Mouse (Mus musculus): ENCODE measurements around the gene Smg7. TPM values are rescaled to one million over a fixed set of nuclear protein-coding genes. Genes with fewer than 3 reads are reported as not detected.

Smg7 gene
- 46.0 and 48.1 TPM in 2 replicates for polyA plus RNA-seq (2012; rRNA removed)

DNA sequence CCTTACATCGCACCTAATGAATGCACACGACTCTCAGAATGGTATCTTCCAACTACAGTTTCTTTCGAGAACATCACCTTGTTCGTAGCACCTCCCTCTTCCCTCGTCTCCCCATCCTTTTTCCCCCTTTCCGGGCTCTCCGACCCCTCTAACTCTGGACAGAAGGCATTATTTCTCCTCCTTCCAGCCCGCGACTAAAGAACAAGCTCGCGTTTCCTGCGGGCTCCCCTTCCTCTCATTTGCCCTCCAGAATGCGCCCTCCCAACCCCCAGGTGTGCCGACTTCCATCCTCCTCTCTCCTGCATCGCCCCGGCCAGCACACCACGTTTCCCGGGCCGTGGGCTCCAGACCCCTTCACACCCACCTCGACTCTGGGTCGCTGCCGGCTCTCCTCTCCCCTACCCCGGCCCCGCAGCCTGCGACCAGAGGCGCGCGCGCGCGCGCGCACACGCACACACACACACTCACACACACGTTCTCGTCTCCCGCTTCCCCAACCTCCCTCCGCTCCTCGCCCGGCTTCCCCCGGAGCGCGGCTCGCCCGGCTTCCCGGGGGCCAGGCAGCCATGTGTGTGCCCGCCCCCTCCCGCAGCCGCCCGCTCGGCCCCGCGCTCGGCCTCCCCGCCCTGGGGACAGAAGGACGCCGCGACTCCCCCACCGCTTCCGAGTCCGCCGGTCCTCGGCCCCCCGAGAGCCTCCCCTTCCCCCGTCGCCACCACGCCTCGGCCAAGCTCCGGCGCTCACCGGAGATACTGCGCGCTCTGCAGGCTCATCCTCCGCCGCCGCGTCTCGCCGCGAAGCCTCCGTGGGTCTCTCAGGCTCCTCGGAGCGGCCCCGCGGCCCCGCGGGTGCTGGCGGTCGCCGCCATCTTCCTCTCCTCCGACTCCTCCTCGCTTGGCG is at the start of gene Smg7:
Gene Smg7 (minus strand): TSS at position 882 of the 900 bp plus-strand sequence.
- H3K4me3 ChIP-seq (ENCODE audit: insufficient read depth, low read length) = peak within 1 kb of the TSS; percentile 51
- peak within 1 kb of the TSS; percentile 99 for H3K27ac ChIP-seq (ENCODE audit: insufficient read depth, low read length)
- 0 out of 2 replicates have a peak, but pooled peaks have one; percentile 10 for TF ChIP-seq POLR2A (IDR thresholded peaks at IDR 0.05; ENCODE audit: extremely low read depth, insufficient read depth, low read length)
- no peak for TF ChIP-seq CTCF (IDR thresholded peaks at IDR 0.05; ENCODE audit: extremely low read depth, insufficient read depth, low read length)
- peaks cover 2% of the 10 kb centered on the region; the same call in 1 of the 2 replicates for H3K4me1 ChIP-seq (ENCODE audit: control insufficient read depth, insufficient read depth, low read length)

DNA sequence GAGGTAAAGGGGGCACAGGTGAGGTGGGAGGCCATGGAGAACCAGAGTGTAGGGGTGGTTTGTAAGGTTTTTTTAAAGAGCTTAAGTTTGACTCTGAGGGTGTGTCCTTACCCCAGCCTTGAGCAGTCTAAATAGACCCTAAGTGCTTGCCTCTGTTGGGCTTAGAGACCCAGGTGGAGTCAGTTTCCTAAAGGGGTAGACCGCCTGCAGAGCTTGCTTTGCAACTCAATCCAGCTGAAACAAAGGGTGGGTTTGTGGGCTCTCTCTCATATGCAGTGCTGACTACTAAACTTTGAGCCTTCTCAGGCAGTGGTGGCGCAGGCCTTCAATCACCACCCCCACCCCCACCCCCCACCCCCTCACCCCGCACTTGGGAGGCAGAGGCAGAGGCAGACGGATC is 40.5 kb upstream of the Smg7 start:
- no peak overlapping the region for H3K27ac ChIP-seq (ENCODE audit: insufficient read depth, low read length)
- H3K4me1 ChIP-seq (ENCODE audit: control insufficient read depth, insufficient read depth, low read length) = no peaks in the 10 kb centered on the region
- no peak overlapping the region for H3K4me3 ChIP-seq (ENCODE audit: insufficient read depth, low read length)
- no peak for TF ChIP-seq POLR2A (IDR thresholded peaks at IDR 0.05; ENCODE audit: extremely low read depth, insufficient read depth, low read length)
- TF ChIP-seq CTCF (IDR thresholded peaks at IDR 0.05; ENCODE audit: extremely low read depth, insufficient read depth, low read length) = no peak

DNA sequence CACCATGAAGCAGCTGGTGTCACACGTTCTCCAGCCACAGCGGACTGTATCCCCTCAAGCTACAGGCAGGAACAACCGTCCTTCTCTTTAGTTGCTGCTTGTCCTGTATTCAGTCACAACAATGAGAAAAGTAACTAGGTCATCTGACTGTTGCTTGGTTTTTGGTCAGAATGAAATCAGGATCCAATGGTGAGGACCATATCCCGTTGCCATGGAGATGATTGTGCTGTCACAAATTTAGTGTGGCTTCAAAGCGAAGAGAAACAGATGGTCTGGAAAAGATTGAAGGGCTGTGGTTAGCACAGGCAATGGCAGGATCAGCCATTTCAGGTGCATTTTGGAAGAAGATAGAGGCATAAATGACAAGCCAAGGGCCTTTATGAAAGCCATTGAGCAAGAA is 33.9 kb upstream of the Smg7 start:
- no peak overlapping the region for H3K4me3 ChIP-seq (ENCODE audit: insufficient read depth, low read length)
- TF ChIP-seq CTCF (IDR thresholded peaks at IDR 0.05; ENCODE audit: extremely low read depth, insufficient read depth, low read length) = no peak
- TF ChIP-seq POLR2A (IDR thresholded peaks at IDR 0.05; ENCODE audit: extremely low read depth, insufficient read depth, low read length) = no peak
- H3K4me1 ChIP-seq (ENCODE audit: control insufficient read depth, insufficient read depth, low read length) = peaks cover 2% of the 10 kb centered on the region; the same call in 1 of the 2 replicates
- H3K27ac ChIP-seq (ENCODE audit: insufficient read depth, low read length) = no peak overlapping the region

DNA sequence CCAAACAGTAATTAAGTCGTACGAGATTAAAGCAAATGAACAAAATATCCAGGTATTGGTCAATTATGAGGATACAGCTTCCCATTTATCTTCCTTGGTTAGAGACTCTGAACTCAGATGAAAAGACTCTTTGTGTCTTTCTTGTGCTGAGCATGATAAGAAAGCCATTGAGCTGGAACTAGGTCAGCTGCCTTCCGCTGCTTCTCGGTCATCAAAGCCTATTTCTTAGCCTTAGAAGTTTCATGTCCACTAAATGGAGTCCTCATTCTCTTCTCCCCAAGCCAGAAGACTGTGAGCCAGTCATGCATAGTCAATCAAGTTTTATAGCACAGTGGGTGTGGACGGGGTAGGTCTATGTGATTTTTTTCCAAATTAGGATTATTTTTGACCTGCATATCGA is 33.0 kb upstream of the Smg7 start:
- peaks cover 2% of the 10 kb centered on the region; the same call in 1 of the 2 replicates for H3K4me1 ChIP-seq (ENCODE audit: control insufficient read depth, insufficient read depth, low read length)
- no peak overlapping the region for H3K4me3 ChIP-seq (ENCODE audit: insufficient read depth, low read length)
- H3K27ac ChIP-seq (ENCODE audit: insufficient read depth, low read length) = no peak overlapping the region
- TF ChIP-seq CTCF (IDR thresholded peaks at IDR 0.05; ENCODE audit: extremely low read depth, insufficient read depth, low read length) = no peak
- no peak for TF ChIP-seq POLR2A (IDR thresholded peaks at IDR 0.05; ENCODE audit: extremely low read depth, insufficient read depth, low read length)

DNA sequence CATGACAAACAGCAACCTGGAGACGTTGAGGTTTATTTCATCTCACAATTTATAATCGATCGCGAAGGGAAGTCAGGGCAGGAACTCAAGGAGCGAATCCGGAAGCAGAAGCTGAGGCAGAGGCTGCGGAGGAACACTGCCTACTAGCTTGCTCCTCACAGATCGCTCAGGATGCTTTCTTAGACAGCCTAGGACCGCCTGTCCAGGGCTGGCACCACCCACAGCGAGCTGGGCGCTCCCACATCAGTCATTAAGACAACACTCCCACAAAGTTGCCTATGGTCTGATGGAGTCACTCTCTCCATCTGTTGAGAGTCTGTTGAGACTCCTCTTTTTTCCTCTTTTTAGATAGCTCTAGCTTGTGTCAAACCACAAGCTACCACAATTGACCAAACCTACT is 31.5 kb upstream of the Smg7 start:
- Histone ChIP-seq H3K27ac (ENCODE audit: insufficient read depth, low read length) (no peak overlapping the region), H3K4me1 (ENCODE audit: control insufficient read depth, insufficient read depth, low read length) (peaks cover 2% of the 10 kb centered on the region; the same call in 1 of the 2 replicates)
- no peak for TF ChIP-seq CTCF (IDR thresholded peaks at IDR 0.05; ENCODE audit: extremely low read depth, insufficient read depth, low read length)
- no peak for TF ChIP-seq POLR2A (IDR thresholded peaks at IDR 0.05; ENCODE audit: extremely low read depth, insufficient read depth, low read length)

DNA sequence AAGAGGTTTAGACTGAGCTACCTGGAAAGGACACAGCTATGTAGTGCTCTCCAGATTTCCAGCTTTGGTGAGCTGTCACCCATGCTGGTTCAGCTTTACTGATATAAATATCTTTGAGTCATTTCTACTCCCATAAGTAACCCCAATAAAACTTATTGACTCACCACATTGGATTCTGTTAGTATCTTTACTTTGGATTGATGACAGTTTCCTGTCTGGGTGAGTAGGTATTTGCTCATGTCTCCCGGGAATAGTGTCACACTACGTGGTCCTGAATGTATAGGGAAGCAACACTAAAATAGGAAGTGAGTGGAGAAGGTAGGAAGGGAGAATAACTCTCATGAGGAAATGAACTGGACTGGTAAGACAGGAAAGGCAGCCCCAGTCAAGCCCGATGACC is 19.3 kb upstream of the Smg7 start:
- Histone ChIP-seq H3K27ac (ENCODE audit: insufficient read depth, low read length) (no peak overlapping the region), H3K4me3 (ENCODE audit: insufficient read depth, low read length) (no peak overlapping the region), H3K4me1 (ENCODE audit: control insufficient read depth, insufficient read depth, low read length) (no peaks in the 10 kb centered on the region)
- no peak for TF ChIP-seq POLR2A (IDR thresholded peaks at IDR 0.05; ENCODE audit: extremely low read depth, insufficient read depth, low read length)
- TF ChIP-seq CTCF (IDR thresholded peaks at IDR 0.05; ENCODE audit: extremely low read depth, insufficient read depth, low read length) = no peak

More for the DNA sequence above, 31.5 kb upstream of the Smg7 start:
- no peak overlapping the region for H3K4me3 ChIP-seq (ENCODE audit: insufficient read depth, low read length)

DNA sequence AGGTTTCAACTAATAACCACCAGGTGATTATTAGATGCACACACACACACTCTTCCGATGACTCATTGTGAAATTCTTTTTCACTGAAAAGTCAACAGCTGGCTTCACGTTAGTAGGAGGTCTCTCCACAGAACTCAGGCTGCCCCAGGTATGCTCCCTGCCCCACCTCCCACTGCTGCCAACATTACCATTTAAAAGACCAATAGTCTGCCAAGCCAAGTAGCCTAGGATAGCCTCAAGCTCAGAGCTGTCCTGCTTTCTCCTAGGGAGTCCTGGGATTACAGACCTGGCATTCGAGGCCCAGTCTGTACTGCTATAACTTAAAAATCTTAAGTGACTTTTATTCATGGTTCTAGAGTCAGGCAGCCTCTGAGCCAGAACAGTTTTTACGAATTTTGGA is 15.2 kb upstream of the Smg7 start:
- H3K4me1 ChIP-seq (ENCODE audit: control insufficient read depth, insufficient read depth, low read length) = no peaks in the 10 kb centered on the region
- no peak overlapping the region for H3K4me3 ChIP-seq (ENCODE audit: insufficient read depth, low read length)
- no peak overlapping the region for H3K27ac ChIP-seq (ENCODE audit: insufficient read depth, low read length)
- no peak for TF ChIP-seq CTCF (IDR thresholded peaks at IDR 0.05; ENCODE audit: extremely low read depth, insufficient read depth, low read length)
- TF ChIP-seq POLR2A (IDR thresholded peaks at IDR 0.05; ENCODE audit: extremely low read depth, insufficient read depth, low read length) = no peak

DNA sequence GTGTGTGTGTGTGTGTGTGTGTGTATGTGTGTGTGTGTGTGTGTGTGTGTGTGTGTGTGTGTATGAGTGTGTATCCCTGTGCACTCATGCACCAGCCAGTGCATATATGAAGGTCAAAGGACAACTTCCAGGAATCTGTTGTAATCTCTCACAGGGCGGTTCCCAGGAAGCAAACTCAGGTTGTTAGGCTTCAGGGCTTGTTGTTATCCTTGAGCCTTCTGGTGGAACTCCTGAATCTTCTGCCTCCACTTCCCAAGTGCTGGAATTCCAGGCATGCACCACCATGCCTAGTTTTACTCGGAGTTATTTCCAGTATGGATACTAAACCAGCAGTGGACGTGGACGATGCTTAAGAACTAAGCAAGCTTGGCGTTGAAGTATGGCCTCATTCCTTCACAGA is 14.5 kb upstream of the Smg7 start:
- Histone ChIP-seq H3K27ac (ENCODE audit: insufficient read depth, low read length) (no peak overlapping the region), H3K4me3 (ENCODE audit: insufficient read depth, low read length) (no peak overlapping the region), H3K4me1 (ENCODE audit: control insufficient read depth, insufficient read depth, low read length) (no peaks in the 10 kb centered on the region)
- no peak for TF ChIP-seq POLR2A (IDR thresholded peaks at IDR 0.05; ENCODE audit: extremely low read depth, insufficient read depth, low read length)
- no peak for TF ChIP-seq CTCF (IDR thresholded peaks at IDR 0.05; ENCODE audit: extremely low read depth, insufficient read depth, low read length)

DNA sequence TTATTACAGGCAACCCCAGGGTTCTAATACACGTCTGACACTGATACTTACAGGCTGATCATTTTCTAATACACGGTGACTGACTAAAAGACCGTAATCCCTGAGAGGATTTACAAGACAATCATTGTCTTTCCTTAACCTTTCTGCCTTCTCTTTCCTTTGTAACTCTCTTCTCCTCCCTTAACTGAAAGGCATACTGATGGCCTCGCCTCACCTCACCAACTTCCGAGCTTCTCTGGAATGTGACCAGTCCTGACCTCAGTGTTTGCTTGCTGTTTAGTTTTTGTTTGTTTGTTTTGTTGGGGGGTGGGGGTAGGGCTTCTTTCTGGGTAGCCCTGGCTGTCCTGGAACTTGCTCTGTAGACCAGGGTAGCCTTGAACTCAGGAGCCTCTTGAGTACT is 13.3 kb upstream of the Smg7 start:
- Histone ChIP-seq H3K4me3 (ENCODE audit: insufficient read depth, low read length) (no peak overlapping the region), H3K27ac (ENCODE audit: insufficient read depth, low read length) (no peak overlapping the region), H3K4me1 (ENCODE audit: control insufficient read depth, insufficient read depth, low read length) (no peaks in the 10 kb centered on the region)
- TF ChIP-seq CTCF (IDR thresholded peaks at IDR 0.05; ENCODE audit: extremely low read depth, insufficient read depth, low read length) = no peak
- no peak for TF ChIP-seq POLR2A (IDR thresholded peaks at IDR 0.05; ENCODE audit: extremely low read depth, insufficient read depth, low read length)

Measured in cortical plate, adult 2 months (tissue).